Mouse (Mus musculus): ENCODE data around the gene Pou3f1. TPM values are rescaled to one million over a fixed set of nuclear protein-coding genes. Genes with fewer than 3 reads are reported as not detected.

Pou3f1 gene
- not detected in 2 replicates for polyA plus RNA-seq (2015; fragmentation: Nextera tagmentation; extraction: Ambion mirVana)

GRCm38 (mm10) chr4:124656518-124656853 is at the start of gene Pou3f1:
Gene Pou3f1, plus strand, starts transcription at chr4:124656807.
- Histone ChIP-seq H3K9ac (ENCODE audit: low read depth, low read length) (no peak within 1 kb of the TSS), H3K27me3 (ENCODE audit: control insufficient read depth, insufficient read depth, low read depth, low read length) (peaks cover 94% of the 10 kb centered on the region), H3K4me3 (ENCODE audit: low read depth, low read length) (peak within 1 kb of the TSS; percentile 53), H3K4me2 (ENCODE audit: low read depth, low read length) (peak within 1 kb of the TSS; percentile 66), H3K27ac (ENCODE audit: low read length) (no peak within 1 kb of the TSS), H3K9me3 (replicated peaks; ENCODE audit: control insufficient read depth, low read length) (no peaks in the 10 kb centered on the region), H3K36me3 (ENCODE audit: control insufficient read depth, insufficient read depth) (no peaks in the 10 kb centered on the region), H3K4me1 (ENCODE audit: control insufficient read depth, low read depth, low read length) (peaks cover 13% of the 10 kb centered on the region)
- ATAC-seq (ENCODE audit: low read depth): no peak
- 4% methylated on average over 15 of the region's 15 CpGs for WGBS (ENCODE audit: insufficient replicate concordance)

- Histone ChIP-seq H3K4me1 (ENCODE audit: control insufficient read depth, low read depth, low read length) (peaks cover 47% of the 10 kb centered on the region), H3K9me3 (replicated peaks; ENCODE audit: control insufficient read depth, low read length) (no peaks in the 10 kb centered on the region), H3K36me3 (ENCODE audit: control insufficient read depth, insufficient read depth) (no peaks in the 10 kb centered on the region), H3K9ac (ENCODE audit: low read depth, low read length) (peak overlapping the region; percentile 43; the same call in 1 of the 2 replicates), H3K4me2 (ENCODE audit: low read depth, low read length) (peak overlapping the region; percentile 70), H3K27ac (ENCODE audit: low read length) (peak overlapping the region; percentile 34; the same call in 1 of the 2 replicates), H3K27me3 (ENCODE audit: control insufficient read depth, insufficient read depth, low read depth, low read length) (peaks cover 18% of the 10 kb centered on the region), H3K4me3 (ENCODE audit: low read depth, low read length) (peak overlapping the region; percentile 9; the same call in 1 of the 2 replicates)
- 58% methylated on average over 8 of the region's 8 CpGs for WGBS (ENCODE audit: insufficient replicate concordance)
- no peak for ATAC-seq (ENCODE audit: low read depth)
Observed at GRCm38 (mm10) chr4:124607166-124607565, 49.4 kb upstream of the Pou3f1 start.

GRCm38 (mm10) chr4:124610066-124610465 is 46.5 kb upstream of the Pou3f1 start:
- H3K4me1 ChIP-seq (ENCODE audit: control insufficient read depth, low read depth, low read length): peaks cover 33% of the 10 kb centered on the region
- no peak overlapping the region for H3K4me2 ChIP-seq (ENCODE audit: low read depth, low read length)
- 33% methylated on average over 2 of the region's 2 CpGs for WGBS (ENCODE audit: insufficient replicate concordance)
- no peak for ATAC-seq (ENCODE audit: low read depth)
- H3K27ac ChIP-seq (ENCODE audit: low read length): no peak overlapping the region
- H3K9ac ChIP-seq (ENCODE audit: low read depth, low read length): no peak overlapping the region
- H3K36me3 ChIP-seq (ENCODE audit: control insufficient read depth, insufficient read depth): no peaks in the 10 kb centered on the region
- H3K9me3 ChIP-seq (replicated peaks; ENCODE audit: control insufficient read depth, low read length): no peaks in the 10 kb centered on the region
- no peak overlapping the region for H3K4me3 ChIP-seq (ENCODE audit: low read depth, low read length)
- H3K27me3 ChIP-seq (ENCODE audit: control insufficient read depth, insufficient read depth, low read depth, low read length): peaks cover 9% of the 10 kb centered on the region

GRCm38 (mm10) chr4:124610703-124611102 is 45.9 kb upstream of the Pou3f1 start, which contains the start of gene 3100002H09Rik:
Gene 3100002H09Rik, minus strand, starts transcription at chr4:124610803.
- H3K9ac ChIP-seq (ENCODE audit: low read depth, low read length): no peak within 1 kb of the TSS
- WGBS (ENCODE audit: insufficient replicate concordance): 64% methylated on average over 2 of the region's 2 CpGs
- H3K27ac ChIP-seq (ENCODE audit: low read length): no peak within 1 kb of the TSS
- H3K4me3 ChIP-seq (ENCODE audit: low read depth, low read length): no peak within 1 kb of the TSS
- peaks cover 26% of the 10 kb centered on the region for H3K4me1 ChIP-seq (ENCODE audit: control insufficient read depth, low read depth, low read length)
- no peaks in the 10 kb centered on the region for H3K36me3 ChIP-seq (ENCODE audit: control insufficient read depth, insufficient read depth)
- no peaks in the 10 kb centered on the region for H3K9me3 ChIP-seq (replicated peaks; ENCODE audit: control insufficient read depth, low read length)
- H3K27me3 ChIP-seq (ENCODE audit: control insufficient read depth, insufficient read depth, low read depth, low read length): peaks cover 15% of the 10 kb centered on the region
- H3K4me2 ChIP-seq (ENCODE audit: low read depth, low read length): no peak within 1 kb of the TSS
- ATAC-seq (ENCODE audit: low read depth): no peak

GRCm38 (mm10) chr4:124611768-124612167 is 44.8 kb upstream of the Pou3f1 start:
- Histone ChIP-seq H3K4me3 (ENCODE audit: low read depth, low read length) (no peak overlapping the region), H3K27ac (ENCODE audit: low read length) (no peak overlapping the region), H3K4me1 (ENCODE audit: control insufficient read depth, low read depth, low read length) (peaks cover 16% of the 10 kb centered on the region), H3K27me3 (ENCODE audit: control insufficient read depth, insufficient read depth, low read depth, low read length) (peaks cover 20% of the 10 kb centered on the region), H3K9me3 (replicated peaks; ENCODE audit: control insufficient read depth, low read length) (no peaks in the 10 kb centered on the region), H3K36me3 (ENCODE audit: control insufficient read depth, insufficient read depth) (no peaks in the 10 kb centered on the region), H3K4me2 (ENCODE audit: low read depth, low read length) (no peak overlapping the region), H3K9ac (ENCODE audit: low read depth, low read length) (no peak overlapping the region)
- no peak for ATAC-seq (ENCODE audit: low read depth)
- 39% methylated on average over 4 of the region's 4 CpGs for WGBS (ENCODE audit: insufficient replicate concordance)

GRCm38 (mm10) chr4:124614189-124614588 is 42.4 kb upstream of the Pou3f1 start:
- WGBS (ENCODE audit: insufficient replicate concordance): 0% methylated on average over 1 of the region's 1 CpGs
- H3K9me3 ChIP-seq (replicated peaks; ENCODE audit: control insufficient read depth, low read length): no peaks in the 10 kb centered on the region

GRCm38 (mm10) chr4:124615406-124615960 is 41.1 kb upstream of the Pou3f1 start:
- Histone ChIP-seq H3K27me3 (ENCODE audit: control insufficient read depth, insufficient read depth, low read depth, low read length) (peaks cover 42% of the 10 kb centered on the region), H3K9me3 (replicated peaks; ENCODE audit: control insufficient read depth, low read length) (no peaks in the 10 kb centered on the region), H3K9ac (ENCODE audit: low read depth, low read length) (no peak overlapping the region), H3K36me3 (ENCODE audit: control insufficient read depth, insufficient read depth) (no peaks in the 10 kb centered on the region), H3K4me3 (ENCODE audit: low read depth, low read length) (no peak overlapping the region), H3K4me2 (ENCODE audit: low read depth, low read length) (no peak overlapping the region), H3K27ac (ENCODE audit: low read length) (no peak overlapping the region), H3K4me1 (ENCODE audit: control insufficient read depth, low read depth, low read length) (no peaks in the 10 kb centered on the region)
- no peak for ATAC-seq (ENCODE audit: low read depth)
- 49% methylated on average over 14 of the region's 14 CpGs for WGBS (ENCODE audit: insufficient replicate concordance)

More at GRCm38 (mm10) chr4:124614189-124614588, 42.4 kb upstream of the Pou3f1 start:
- Histone ChIP-seq H3K4me2 (ENCODE audit: low read depth, low read length) (no peak overlapping the region), H3K36me3 (ENCODE audit: control insufficient read depth, insufficient read depth) (no peaks in the 10 kb centered on the region), H3K9ac (ENCODE audit: low read depth, low read length) (no peak overlapping the region), H3K4me1 (ENCODE audit: control insufficient read depth, low read depth, low read length) (peaks cover 4% of the 10 kb centered on the region), H3K27ac (ENCODE audit: low read length) (no peak overlapping the region), H3K4me3 (ENCODE audit: low read depth, low read length) (no peak overlapping the region), H3K27me3 (ENCODE audit: control insufficient read depth, insufficient read depth, low read depth, low read length) (peaks cover 42% of the 10 kb centered on the region)
- ATAC-seq (ENCODE audit: low read depth): no peak

GRCm38 (mm10) chr4:124615986-124616385 is 40.6 kb upstream of the Pou3f1 start:
- peaks cover 42% of the 10 kb centered on the region for H3K27me3 ChIP-seq (ENCODE audit: control insufficient read depth, insufficient read depth, low read depth, low read length)
- no peaks in the 10 kb centered on the region for H3K9me3 ChIP-seq (replicated peaks; ENCODE audit: control insufficient read depth, low read length)
- no peaks in the 10 kb centered on the region for H3K4me1 ChIP-seq (ENCODE audit: control insufficient read depth, low read depth, low read length)
- no peak overlapping the region for H3K9ac ChIP-seq (ENCODE audit: low read depth, low read length)
- 69% methylated on average over 9 of the region's 9 CpGs for WGBS (ENCODE audit: insufficient replicate concordance)
- H3K27ac ChIP-seq (ENCODE audit: low read length): no peak overlapping the region
- ATAC-seq (ENCODE audit: low read depth): no peak
- no peak overlapping the region for H3K4me2 ChIP-seq (ENCODE audit: low read depth, low read length)
- no peak overlapping the region for H3K4me3 ChIP-seq (ENCODE audit: low read depth, low read length)
- H3K36me3 ChIP-seq (ENCODE audit: control insufficient read depth, insufficient read depth): no peaks in the 10 kb centered on the region

- Histone ChIP-seq H3K9me3 (replicated peaks; ENCODE audit: control insufficient read depth, low read length) (no peaks in the 10 kb centered on the region), H3K27ac (ENCODE audit: low read length) (no peak overlapping the region), H3K4me1 (ENCODE audit: control insufficient read depth, low read depth, low read length) (no peaks in the 10 kb centered on the region), H3K27me3 (ENCODE audit: control insufficient read depth, insufficient read depth, low read depth, low read length) (peaks cover 42% of the 10 kb centered on the region), H3K4me2 (ENCODE audit: low read depth, low read length) (no peak overlapping the region), H3K4me3 (ENCODE audit: low read depth, low read length) (no peak overlapping the region), H3K36me3 (ENCODE audit: control insufficient read depth, insufficient read depth) (no peaks in the 10 kb centered on the region), H3K9ac (ENCODE audit: low read depth, low read length) (no peak overlapping the region)
- ATAC-seq (ENCODE audit: low read depth): no peak
- 38% methylated on average over 1 of the region's 1 CpGs for WGBS (ENCODE audit: insufficient replicate concordance)
Observed at GRCm38 (mm10) chr4:124616636-124617035, 40.0 kb upstream of the Pou3f1 start.

Data from liver, embryonic 16.5 days (tissue).